Comparison of ENCODE assay signal across 11 mouse cellular contexts in the genomic region with DNA sequence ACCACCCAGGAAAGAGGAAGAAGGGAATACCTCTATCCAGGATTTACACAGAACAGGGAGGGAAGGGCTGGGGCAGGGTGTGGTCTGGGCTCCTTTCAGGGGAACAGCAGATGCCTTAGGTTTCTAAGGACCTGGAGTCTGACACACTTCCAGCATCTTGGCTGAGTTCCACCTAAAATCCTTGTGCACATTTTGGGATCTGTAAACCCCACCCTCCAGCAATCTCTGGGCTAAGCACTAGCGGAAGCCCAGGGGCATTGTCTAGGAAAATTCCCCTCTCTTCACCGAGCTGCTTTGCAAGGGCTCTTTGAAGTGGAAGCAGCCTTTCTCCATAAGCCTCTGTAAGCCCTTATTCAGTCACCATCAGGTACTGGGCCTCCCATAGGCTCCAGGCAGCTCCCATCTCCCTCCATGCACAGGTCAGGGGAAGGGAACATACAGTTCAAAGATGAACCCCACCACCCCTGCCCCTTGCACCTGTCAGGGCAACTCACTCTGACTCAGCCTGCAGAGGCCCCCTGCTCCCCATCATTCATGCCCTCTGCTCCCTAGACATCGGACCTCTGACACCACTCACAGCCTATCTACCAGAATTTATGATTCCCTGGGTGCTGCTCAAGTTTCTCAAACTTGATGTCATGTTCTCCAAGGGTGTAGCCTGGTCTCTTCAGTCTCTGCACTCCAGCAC. TPM values are rescaled to one million over a fixed set of nuclear protein-coding genes. Genes with fewer than 3 reads are reported as not detected.
DNase-seq lines count a peak whose midpoint lies in the region; ATAC-seq and TF ChIP-seq lines count a peak whose summit lies in the region.
"Had no signal": no experiment of that assay in that cellular context is flagged by ENCODE, and none has a peak within 500 bp of the region (broad histone marks: within the 10 kb centered on the region; RNA-seq: fewer than 3 reads in every experiment).

No protein-coding gene starts in this region.

- H3K9me3 ChIP-seq in kidney, embryonic 16.5 days (ENCODE audit: low read length), result no peaks in the 10 kb centered on the region
- no peaks in the 10 kb centered on the region for H3K9me3 ChIP-seq in ES-E14 (ENCODE audit: control insufficient read depth, insufficient read depth, low read depth, low read length)
- no peaks in the 10 kb centered on the region for H3K9me3 ChIP-seq in forebrain, embryonic 14.5 days (replicated peaks; ENCODE audit: control insufficient read depth, low read length)
- no peaks in the 10 kb centered on the region for H3K9me3 ChIP-seq in lung, postnatal 0 days (ENCODE audit: low read length)

- H3K27me3 ChIP-seq in kidney, embryonic 16.5 days (ENCODE audit: insufficient read depth, low read length), result no peaks in the 10 kb centered on the region
- H3K27me3 ChIP-seq in forebrain, embryonic 14.5 days (replicated peaks; ENCODE audit: control insufficient read depth, insufficient read depth, low read length), result no peaks in the 10 kb centered on the region
- no peaks in the 10 kb centered on the region for H3K27me3 ChIP-seq in lung, postnatal 0 days (replicated peaks; ENCODE audit: insufficient read depth, low read length)
- H3K27me3 ChIP-seq: Patski had no signal

- peaks cover 19% of the 10 kb centered on the region for H3K4me1 ChIP-seq in kidney, embryonic 16.5 days (ENCODE audit: insufficient read depth, low read length)
- H3K4me1 ChIP-seq in ES-E14 (ENCODE audit: control insufficient read depth in 2 of 2, insufficient read depth in 2 of 2, low read length in 2 of 2, poor library complexity in 1 of 2), result peaks cover 0 to 20% of the 10 kb centered on the region in 2 experiments; a peak in 2 of 4 replicates
- peaks cover 15% of the 10 kb centered on the region for H3K4me1 ChIP-seq in forebrain, embryonic 14.5 days (ENCODE audit: control insufficient read depth, insufficient read depth, low read length)
- peaks cover 8% of the 10 kb centered on the region; the same call in 1 of the 2 replicates for H3K4me1 ChIP-seq in lung, postnatal 0 days (ENCODE audit: insufficient read depth, low read depth, low read length)

- TF ChIP-seq CTCF in lung, postnatal 0 days (IDR thresholded peaks at IDR 0.05), result no peak
- no peak for TF ChIP-seq CTCF in left cerebral cortex, adult 2 months (IDR thresholded peaks at IDR 0.05)

- H3K27ac ChIP-seq in kidney, embryonic 16.5 days (ENCODE audit: low read length), result no peak overlapping the region
- H3K27ac ChIP-seq in ES-E14 (ENCODE audit: insufficient read depth, low read depth, low read length, poor library complexity, severe bottlenecking), result peak overlapping the region; percentile 72; the same call in 1 of the 2 replicates
- peak overlapping the region; percentile 60; the same call in 1 of the 2 replicates for H3K27ac ChIP-seq in forebrain, embryonic 14.5 days (ENCODE audit: low read depth, low read length)
- no peak overlapping the region for H3K27ac ChIP-seq in lung, postnatal 0 days (ENCODE audit: low read length)
- H3K27ac ChIP-seq in left cerebral cortex, adult 2 months, result no peak overlapping the region
- H3K27ac ChIP-seq: kidney, postnatal 0 days had no signal

- in situ Hi-C loops in ES-E14 (cut with MboI; ENCODE audit: low sequenced_read_pairs in 2 of 2, unreplicated experiment in 2 of 2), result no loop called here

- H3K36me3 ChIP-seq in kidney, embryonic 16.5 days (ENCODE audit: insufficient read depth, low read length), result peaks cover under 1% of the 10 kb centered on the region; the same call in 1 of the 2 replicates
- no peaks in the 10 kb centered on the region for H3K36me3 ChIP-seq in ES-E14 (ENCODE audit: control insufficient read depth, insufficient read depth, low read length, poor library complexity, severe bottlenecking)
- H3K36me3 ChIP-seq in forebrain, embryonic 14.5 days (ENCODE audit: control insufficient read depth, insufficient read depth, low read length), result peaks cover 11% of the 10 kb centered on the region; the same call in 1 of the 2 replicates
- no peaks in the 10 kb centered on the region for H3K36me3 ChIP-seq in lung, postnatal 0 days (ENCODE audit: insufficient read depth, low read length)

- peak; percentile 48 for DNase-seq in kidney, postnatal 14 days
- DNase-seq in ES-E14 (ENCODE audit: low read depth, low spot score), result peak; percentile 74
- DNase-seq in forebrain, embryonic 14.5 days (ENCODE audit: low spot score), result peak; percentile 60
- DNase-seq in lung, postnatal 0 days (ENCODE audit: low spot score), result peak; percentile 34
- DNase-seq in left cerebral cortex, adult 2 months (ENCODE audit: extremely low spot score in 1 of 2, low spot score in 2 of 2), result no peak
- DNase-seq in cerebellum, adult 9-10 months, result no peak
- DNase-seq in thymus, postnatal 25 days, result no peak
- DNase-seq: right cerebral cortex, postnatal 4 days had no signal

- WGBS in kidney, embryonic 16.5 days, result 34% methylated on average over 3 of the region's 3 CpGs
- WGBS in forebrain, embryonic 14.5 days, result 20% methylated on average over 3 of the region's 3 CpGs
- 32% methylated on average over 3 of the region's 3 CpGs for WGBS in lung, postnatal 0 days

- no peak for ATAC-seq in kidney, embryonic 16.5 days (ENCODE audit: low FRiP score, low TSS enrichment)
- ATAC-seq in forebrain, embryonic 14.5 days, result no peak
- ATAC-seq in lung, postnatal 0 days, result no peak
- ATAC-seq: Patski had no signal

- no peak overlapping the region for H3K4me2 ChIP-seq in kidney, embryonic 16.5 days (replicated peaks; ENCODE audit: low read depth, low read length)
- no peak overlapping the region for H3K4me2 ChIP-seq in forebrain, embryonic 14.5 days (ENCODE audit: low read length)
- H3K4me2 ChIP-seq in lung, postnatal 0 days (replicated peaks; ENCODE audit: low read depth, low read length), result no peak overlapping the region

- no peak overlapping the region for H3K4me3 ChIP-seq in kidney, embryonic 16.5 days (ENCODE audit: low read length)
- H3K4me3 ChIP-seq in ES-E14 (ENCODE audit: insufficient read depth in 1 of 2, low read depth in 1 of 2, low read length in 2 of 2, poor library complexity in 1 of 2, severe bottlenecking in 1 of 2), result no peak overlapping the region
- no peak overlapping the region for H3K4me3 ChIP-seq in forebrain, embryonic 14.5 days (ENCODE audit: low read depth, low read length)
- no peak overlapping the region for H3K4me3 ChIP-seq in lung, postnatal 0 days (ENCODE audit: low read depth, low read length)
- no peak overlapping the region for H3K4me3 ChIP-seq in left cerebral cortex, adult 2 months

- no peak overlapping the region for H3K9ac ChIP-seq in kidney, embryonic 16.5 days (replicated peaks; ENCODE audit: low read length)
- H3K9ac ChIP-seq in ES-E14 (ENCODE audit: insufficient read depth, low read depth, low read length, poor library complexity, severe bottlenecking), result no peak overlapping the region; the same call in 1 of the 2 replicates
- H3K9ac ChIP-seq in forebrain, embryonic 14.5 days (ENCODE audit: low read length), result peak overlapping the region; percentile 17; the same call in 1 of the 2 replicates
- no peak overlapping the region for H3K9ac ChIP-seq in lung, postnatal 0 days (replicated peaks; ENCODE audit: low read depth)

- intact Hi-C loops in left cerebral cortex, adult 2 months (cut with DNase I), result no loop called here

- no peak for TF ChIP-seq EP300 in lung, postnatal 0 days (IDR thresholded peaks at IDR 0.05)

TF ChIP-seq in ES-E14, 5 proteins besides CTCF, POLR2A, EP300 and RAD21:
- TF ChIP-seq MAFK (IDR thresholded peaks at IDR 0.05; ENCODE audit: insufficient read depth, low read depth, low read length), result no peak
- no peak for TF ChIP-seq HCFC1 (IDR thresholded peaks at IDR 0.05; ENCODE audit: borderline replicate concordance, insufficient read depth, low read length)
- no peak for TF ChIP-seq ZC3H11A (IDR thresholded peaks at IDR 0.05; ENCODE audit: borderline replicate concordance, low read depth, low read length)
- no peak for TF ChIP-seq CHD2 (IDR thresholded peaks at IDR 0.05; ENCODE audit: low read depth, low read length)
- TF ChIP-seq ZNF384 (IDR thresholded peaks at IDR 0.05; ENCODE audit: low read depth, low read length), result no peak

RNA-seq across cellular contexts. Expression of gene Commd7, which starts 19.8 kb away (rescaled TPM):
- polyA plus RNA-seq in kidney, embryonic 16.5 days (2015; fragmentation: Nextera tagmentation; extraction: Ambion mirVana), result 84.2 and 87.4 TPM in 2 replicates
- total RNA-seq in ES-E14 (2012; rRNA removed), result 9.1 and 12.7 TPM in 2 replicates
- 86.9 and 95.9 TPM in 2 replicates for polyA plus RNA-seq in forebrain, embryonic 14.5 days (2014; fragmentation: Nextera tagmentation; extraction: Ambion mirVana)
- 71.8 and 73.3 TPM in 2 replicates for polyA plus RNA-seq in lung, postnatal 0 days (2015; fragmentation: Nextera tagmentation; extraction: Ambion mirVana)
- total RNA-seq in left cerebral cortex, adult 2 months (2021), result 10 to 100 TPM; 26.2 to 27.1 TPM

RNA-seq across cellular contexts. Expression of gene Dnmt3b, which starts 36.5 kb away (rescaled TPM):
- 17.3 and 18.1 TPM in 2 replicates for polyA plus RNA-seq in kidney, embryonic 16.5 days (2015; fragmentation: Nextera tagmentation; extraction: Ambion mirVana)
- total RNA-seq in ES-E14 (2012; rRNA removed), result 136 and 183 TPM in 2 replicates
- polyA plus RNA-seq in forebrain, embryonic 14.5 days (2014; fragmentation: Nextera tagmentation; extraction: Ambion mirVana), result 3.2 and 3.5 TPM in 2 replicates
- 3.3 and 4.2 TPM in 2 replicates for polyA plus RNA-seq in lung, postnatal 0 days (2015; fragmentation: Nextera tagmentation; extraction: Ambion mirVana)
- total RNA-seq in left cerebral cortex, adult 2 months (2021), result 1 to 10 TPM; 1.1 to 1.6 TPM

Comparison
In these comparisons a context has a peak if more than half of its experiments do, and no peak if none do; other contexts are left out.
1. DNase-seq: peak in kidney, postnatal 14 days (single experiment), ES-E14 (single experiment), forebrain, embryonic 14.5 days (single experiment) and lung, postnatal 0 days (single experiment); none in left cerebral cortex, adult 2 months (0 of 2), cerebellum, adult 9-10 months (single experiment) and thymus, postnatal 25 days (single experiment).
2. H3K27ac ChIP-seq: peak in ES-E14 (single experiment) and forebrain, embryonic 14.5 days (single experiment); none in kidney, embryonic 16.5 days (single experiment), lung, postnatal 0 days (single experiment) and left cerebral cortex, adult 2 months (single experiment).